Mouse (Mus musculus) lung, adult 2 months (tissue): ENCODE results near the gene Rdh5. TPM values are rescaled to one million over a fixed set of nuclear protein-coding genes. Genes with fewer than 3 reads are reported as not detected.

Experiments used
- DNase-seq: peaks from one replicate; pipeline ENCODE4 v3.0.0; 2022
- H3K4me1 ChIP-seq: fragments of 200-500 bp; 2 replicates; pipeline ENCODE4 v1.6.1; 2011; ENCODE audit warnings: low read length; ENCODE audit not compliant: control insufficient read depth, insufficient read depth
- H3K4me3 ChIP-seq: fragments of 200-500 bp; replicated peaks from 2 replicates; pipeline ENCODE3; 2011; ENCODE audit warnings: low read depth, mild to moderate bottlenecking, control low read depth, low read length; ENCODE audit errors: extremely low read depth
- CTCF ChIP-seq: fragments of 200-500 bp; IDR thresholded peaks from 2 replicates; pipeline ENCODE4 v1.5.1; 2011; ENCODE audit warnings: mild to moderate bottlenecking, low read length, control low read depth; ENCODE audit not compliant: insufficient read depth
- POLR2A ChIP-seq: fragments of 200-500 bp; IDR thresholded peaks from 2 replicates; pipeline ENCODE4 v1.6.1; 2011; ENCODE audit warnings: low read depth, mild to moderate bottlenecking, control low read depth, low read length, borderline replicate concordance; ENCODE audit errors: extremely low read depth
- WGBS: fragments of 180-500 bp; shearing (Covaris S2); methylation state at CpG from one replicate; pipeline ENCODE4 v1.1.7; 2018; 5-methylcytosine and 5-hydroxymethylcytosine counted together
- polyA plus RNA-seq: library from polyadenylated mRNA; depleted of rRNA; stranded (reverse); fragments of >200 nt; gene quantifications from 2 replicates; pipeline ENCODE4 v1.2.3, GENCODE M21; 2012

The Rdh5 gene
- polyA plus RNA-seq, 1 experiment: 20.1 TPM

GRCm38 (mm10) chr10:128931441-128931840 lies 8.8 kb upstream of the Rdh5 start:
- DNase-seq: no peak
- WGBS: 46% methylated on average over 2 of the region's 2 CpGs
- TF ChIP-seq CTCF (no peak), POLR2A (no peak)

GRCm38 (mm10) chr10:128929638-128930378 lies 7.1 kb upstream of the Rdh5 start:
- TF ChIP-seq CTCF (no peak), POLR2A (no peak)
- peak; percentile 56 for DNase-seq

More at GRCm38 (mm10) chr10:128931441-128931840, 8.8 kb upstream of the Rdh5 start:
- Histone ChIP-seq H3K4me1 (peaks cover 7% of the 10 kb centered on the region; the same call in 1 of the 2 replicates), H3K4me3 (no peak overlapping the region)

GRCm38 (mm10) chr10:128928356-128928755 lies 5.7 kb upstream of the Rdh5 start:
- WGBS: 34% methylated on average over 4 of the region's 4 CpGs
- H3K4me1 ChIP-seq: peaks cover 4% of the 10 kb centered on the region; the same call in 1 of the 2 replicates
- DNase-seq: no peak
- no peak overlapping the region for H3K4me3 ChIP-seq
- TF ChIP-seq POLR2A (no peak), CTCF (no peak)

More at GRCm38 (mm10) chr10:128929638-128930378, 7.1 kb upstream of the Rdh5 start:
- H3K4me1 ChIP-seq: peaks cover 7% of the 10 kb centered on the region; the same call in 1 of the 2 replicates
- no peak overlapping the region for H3K4me3 ChIP-seq
- 53% methylated on average over 7 of the region's 7 CpGs for WGBS

- WGBS: 46% methylated on average over 9 of the region's 9 CpGs
- DNase-seq: no peak
- H3K4me1 ChIP-seq: peaks cover 11% of the 10 kb centered on the region; the same call in 1 of the 2 replicates
- H3K4me3 ChIP-seq: peak within 1 kb of the TSS; percentile 89
- TF ChIP-seq POLR2A (no peak), CTCF (no peak)
These were observed 1.2 kb upstream of the Rdh5 start, which contains the start of gene Bloc1s1 for GRCm38 (mm10) chr10:128923935-128924334. Gene Bloc1s1 (minus strand): TSS chr10:128924035.

GRCm38 (mm10) chr10:128923013-128923691 lies 464 bp upstream of the Rdh5 start:
- TF ChIP-seq CTCF (no peak), POLR2A (peak; percentile 84; the same call in 1 of the 2 replicates)
- peak overlapping the region; percentile 89 for H3K4me3 ChIP-seq
- H3K4me1 ChIP-seq: peaks cover 11% of the 10 kb centered on the region; the same call in 1 of the 2 replicates
- DNase-seq: peak; percentile 97
- WGBS: 1% methylated on average over 42 of the region's 42 CpGs

- DNase-seq: no peak
- Histone ChIP-seq H3K4me1 (peaks cover 11% of the 10 kb centered on the region; the same call in 1 of the 2 replicates), H3K4me3 (no peak overlapping the region)
- no peak for TF ChIP-seq POLR2A
- no peak for TF ChIP-seq CTCF
- 60% methylated on average over 16 of the region's 16 CpGs for WGBS
These were observed 536 bp downstream of the Rdh5 start for GRCm38 (mm10) chr10:128921883-128922821.

GRCm38 (mm10) chr10:128921251-128921650 lies 1.4 kb downstream of the Rdh5 start:
- 46% methylated on average over 1 of the region's 1 CpGs for whole genome bisulfite sequencing

GRCm38 (mm10) chr10:128920736-128921161 lies 1.9 kb downstream of the Rdh5 start:
- 56% methylated on average over 3 of the region's 3 CpGs for WGBS
- no peak for DNase-seq
- TF ChIP-seq POLR2A: no peak
- TF ChIP-seq CTCF: no peak

More at GRCm38 (mm10) chr10:128921251-128921650, 1.4 kb downstream of the Rdh5 start:
- no peak overlapping the region for H3K4me3 ChIP-seq
- DNase-seq: no peak
- peaks cover 11% of the 10 kb centered on the region; the same call in 1 of the 2 replicates for H3K4me1 ChIP-seq
- TF ChIP-seq CTCF (no peak), POLR2A (no peak)

More at GRCm38 (mm10) chr10:128920736-128921161, 1.9 kb downstream of the Rdh5 start:
- Histone ChIP-seq H3K4me1 (peaks cover 11% of the 10 kb centered on the region; the same call in 1 of the 2 replicates), H3K4me3 (no peak overlapping the region)
